9 mouse cellular contexts compared by ENCODE assay signal in genomic region chr1:39025142-39025541, GRCm38 (mm10). TPM values are rescaled to one million over a fixed set of nuclear protein-coding genes. Genes with fewer than 3 reads are reported as not detected.
A peak's percentile ranks its signal among the peaks of the same experiment; 100 is the strongest.
DNase-seq lines count a peak whose midpoint lies in the region; ATAC-seq and TF ChIP-seq lines count a peak whose summit lies in the region.
"Had no signal": no experiment of that assay in that cellular context is flagged by ENCODE, and none has a peak within 500 bp of the region (broad histone marks: within the 10 kb centered on the region; RNA-seq: fewer than 3 reads in every experiment).

No protein-coding gene starts in this region.

- intact Hi-C loops in gastrocnemius, adult 2 months (cut with DNase I), result no loop called here

- no peak overlapping the region for H3K4me3 ChIP-seq in gastrocnemius, adult 2 months
- H3K4me3 ChIP-seq: neural tube, embryonic 12.5 days had no signal

- ATAC-seq in erythroblast, adult 5-6 weeks (replicated peaks; ENCODE audit: low FRiP score, poor library complexity, severe bottlenecking), result no peak

- no peak for TF ChIP-seq CTCF in gastrocnemius, adult 2 months (IDR thresholded peaks at IDR 0.05)

- no peak overlapping the region for H3K27ac ChIP-seq in gastrocnemius, adult 2 months
- H3K27ac ChIP-seq: neural tube, embryonic 12.5 days had no signal

- peak; percentile 18 for DNase-seq in embryo, embryonic 10 days (ENCODE audit: low spot score)
- no peak for DNase-seq in embryo, embryonic 11 days
- peak; percentile 27 for DNase-seq in A20 (ENCODE audit: low read depth, low spot score)
- DNase-seq in cerebellum, postnatal 10 days, result peak; percentile 60 to 65
- peak; percentile 36 for DNase-seq in lung, postnatal 36 days
- no peak for DNase-seq in heart, adult 9 months (ENCODE audit: low spot score in 2 of 2)
- DNase-seq in gastrocnemius, adult 2 months, result no peak

RNA-seq across cellular contexts. Expression of gene Pdcl3, which starts 39.7 kb away (rescaled TPM):
- total RNA-seq in gastrocnemius, adult 2 months (2021), result 10 to 100 TPM; 68.9 to 69.1 TPM
- total RNA-seq in erythroblast, adult 5-6 weeks (2015; ENCODE audit: low replicate concordance), result 21.7 and 21.9 TPM in 2 replicates
- 14.6 and 17.1 TPM in 2 replicates for total RNA-seq in erythroblast, adult 5-6 weeks (2017; ENCODE audit: low replicate concordance)

Comparison
In these comparisons a context has a peak if more than half of its experiments do, and no peak if none do; other contexts are left out.
1. DNase-seq: peak in embryo, embryonic 10 days (single experiment), A20 (single experiment), cerebellum, postnatal 10 days (2 of 2) and lung, postnatal 36 days (single experiment); none in embryo, embryonic 11 days (single experiment), heart, adult 9 months (0 of 2) and gastrocnemius, adult 2 months (single experiment).